Mouse (Mus musculus) T-cell, adult 66 days (primary cell): Measurements from ENCODE around the gene Acy3. TPM values are rescaled to one million over a fixed set of nuclear protein-coding genes. Genes with fewer than 3 reads are reported as not detected.

ENCODE experiments used
- total RNA-seq, 2 experiments: library from RNA; stranded (reverse); gene quantifications; 3 replicates in 1 of 2; 4 replicates in 1 of 2; pipeline ENCODE4 v1.2.4; 2023

Gene Acy3
- total RNA-seq, result not detected

GRCm38 (mm10) chr19:3986334-3986733 is at the start of gene Acy3:
Gene Acy3, plus strand, starts transcription at chr19:3986570.

GRCm38 (mm10) chr19:3958470-3958869 is 27.9 kb upstream of the Acy3 start, which contains the start of gene Aldh3b3:
Gene Aldh3b3, plus strand, starts transcription at chr19:3958645.

GRCm38 (mm10) chr19:3972229-3972628 is 14.1 kb upstream of the Acy3 start, which contains the start of gene Aldh3b2:
Gene Aldh3b2, plus strand, starts transcription at chr19:3972328.

GRCm38 (mm10) chr19:3992416-3992815 is 6.0 kb downstream of the Acy3 start, which contains the start of gene Tbx10:
Gene Tbx10, plus strand, starts transcription at chr19:3992752.

GRCm38 (mm10) chr19:4000119-4000900 is 13.9 kb downstream of the Acy3 start, which contains the start of the genes Nudt8 and Gm49405:
Gene Nudt8, plus strand, starts transcription at chr19:4000580.
Gene Gm49405, plus strand, starts transcription at chr19:4000626.

GRCm38 (mm10) chr19:4003112-4003511 is 16.7 kb downstream of the Acy3 start, which contains the start of gene Doc2g:
Gene Doc2g, plus strand, starts transcription at chr19:4003313.

GRCm38 (mm10) chr19:4012432-4013022 is 26.2 kb downstream of the Acy3 start, which contains the start of gene Ndufv1:
Gene Ndufv1, minus strand, starts transcription at chr19:4012806.

GRCm38 (mm10) chr19:4037788-4038232 is 51.4 kb downstream of the Acy3 start, which contains the start of gene Gstp1:
Gene Gstp1, minus strand, starts transcription at chr19:4037985.

Other genes with a start within 250 kb of the Acy3 start
- gene Kmt5b, start 219.1 kb upstream of the Acy3 start, total RNA-seq, result 100 to 1,000 TPM; 143 to 147 TPM
- 10 to 100 TPM; 45.6 to 87.1 TPM for gene Chka, start 134.8 kb upstream of the Acy3 start, total RNA-seq
- gene Tcirg1, start 79.4 kb upstream of the Acy3 start, total RNA-seq, result 10 to 100 TPM; 69.9 to 85.2 TPM
- gene Ndufs8, start 73.8 kb upstream of the Acy3 start, total RNA-seq, result 10 to 100 TPM; 55.5 to 58.7 TPM
- gene Aldh3b1, start 56.8 kb upstream of the Acy3 start, total RNA-seq, result under 1 TPM; 0.59 to 0.76 TPM
- 10 to 100 TPM; 15.1 to 18.0 TPM for gene Unc93b1, start 51.4 kb upstream of the Acy3 start, total RNA-seq
- not detected for gene Aldh3b3, start 27.9 kb upstream of the Acy3 start, total RNA-seq
- not detected for gene Aldh3b2, start 14.2 kb upstream of the Acy3 start, total RNA-seq
- gene Tbx10, start 6.2 kb downstream of the Acy3 start, total RNA-seq, result not detected
- 1 to 10 TPM; 5.1 to 8.8 TPM for gene Nudt8, start 14.0 kb downstream of the Acy3 start, total RNA-seq
- gene Gm49405, start 14.1 kb downstream of the Acy3 start, total RNA-seq, result 1 to 10 TPM; 1.2 to 1.4 TPM
- gene Doc2g, start 16.7 kb downstream of the Acy3 start, total RNA-seq, result 1 to 10 TPM; 3.3 to 3.8 TPM
- gene Ndufv1, start 26.2 kb downstream of the Acy3 start, total RNA-seq, result 10 to 100 TPM; 92.7 to 97.9 TPM
- 100 to 1,000 TPM; 219 to 238 TPM for gene Gstp1, start 51.4 kb downstream of the Acy3 start, total RNA-seq
- gene Gstp2, start 59.5 kb downstream of the Acy3 start, total RNA-seq, result 10 to 100 TPM; 26.7 to 30.7 TPM
- gene Gstp3, start 73.0 kb downstream of the Acy3 start, total RNA-seq, result 10 to 100 TPM; 28.7 to 37.1 TPM
- not detected for gene Cabp2, start 95.0 kb downstream of the Acy3 start, total RNA-seq
- 100 to 1,000 TPM; 166 to 171 TPM for gene Cdk2ap2, start 110.6 kb downstream of the Acy3 start, total RNA-seq
- 100 to 1,000 TPM; 322 TPM for gene Pitpnm1, start 113.4 kb downstream of the Acy3 start, total RNA-seq
- gene Aip, start 139.3 kb downstream of the Acy3 start, total RNA-seq, result 100 to 1,000 TPM; 144 to 147 TPM
- gene Gpr152, start 153.2 kb downstream of the Acy3 start, total RNA-seq, result 1 to 10 TPM in 1 of 2 experiments, under 1 TPM in 1; 0.99 to 1.7 TPM
- not detected for gene Cabp4, start 157.5 kb downstream of the Acy3 start, total RNA-seq
- gene Coro1b, start 162.0 kb downstream of the Acy3 start, total RNA-seq, result 100 to 1,000 TPM; 127 to 139 TPM
- 100 to 1,000 TPM; 313 to 348 TPM for gene Ptprcap, start 167.0 kb downstream of the Acy3 start, total RNA-seq
- 10 to 100 TPM; 34.8 to 49.8 TPM for gene Rps6kb2, start 176.8 kb downstream of the Acy3 start, total RNA-seq
- 10 to 100 TPM; 68.8 to 73.6 TPM for gene Carns1, start 188.9 kb downstream of the Acy3 start, total RNA-seq
- 100 to 1,000 TPM; 292 to 316 TPM for gene Tbc1d10c, start 204.7 kb downstream of the Acy3 start, total RNA-seq
- gene Ppp1ca, start 205.5 kb downstream of the Acy3 start, total RNA-seq, result 100 to 1,000 TPM; 386 to 415 TPM
- gene Rad9a, start 215.1 kb downstream of the Acy3 start, total RNA-seq, result 10 to 100 TPM; 46.6 to 54.9 TPM
- gene Clcf1, start 227.7 kb downstream of the Acy3 start, total RNA-seq, result 100 to 1,000 TPM; 139 to 167 TPM
- not detected for gene AC109138.7, start 227.8 kb downstream of the Acy3 start, total RNA-seq
- gene Pold4, start 245.3 kb downstream of the Acy3 start, total RNA-seq, result 10 to 100 TPM; 50.8 to 51.4 TPM